Mouse (Mus musculus) limb, embryonic 15.5 days (tissue): ENCODE results near the gene Pdzrn3. TPM values are rescaled to one million over a fixed set of nuclear protein-coding genes. Genes with fewer than 3 reads are reported as not detected.

ENCODE experiments used
- ATAC-seq: fragments of 200-750 bp; cut with Nextera tagmentation; 2 replicates; pipeline ENCODE4 v1.8.0; 2017; ENCODE audit warnings: low read depth, moderate TSS enrichment; ENCODE audit not compliant: insufficient number of reproducible peaks, low FRiP score, low TSS enrichment
- H3K27ac ChIP-seq: fragments of 300-500 bp; sonication (generic); 2 replicates; pipeline ENCODE4 v1.5.1; 2015; ENCODE audit warnings: moderate library complexity, mild to moderate bottlenecking, inconsistent platforms
- H3K27me3 ChIP-seq: fragments of 300-500 bp; sonication (generic); 2 replicates; pipeline ENCODE4 v1.6.1; 2015; ENCODE audit warnings: inconsistent platforms
- H3K36me3 ChIP-seq: fragments of 300-500 bp; sonication (generic); 2 replicates; pipeline ENCODE4 v1.6.1; 2015; ENCODE audit warnings: inconsistent platforms
- H3K4me1 ChIP-seq: fragments of 300-500 bp; sonication (generic); 2 replicates; pipeline ENCODE4 v1.6.1; 2015; ENCODE audit warnings: inconsistent platforms
- H3K4me2 ChIP-seq: fragments of 300-500 bp; sonication (generic); 2 replicates; pipeline ENCODE4 v1.6.1; 2015; ENCODE audit warnings: mild to moderate bottlenecking, inconsistent platforms
- H3K4me3 ChIP-seq: fragments of 300-500 bp; sonication (generic); 2 replicates; pipeline ENCODE4 v1.5.1; 2015; ENCODE audit warnings: mild to moderate bottlenecking, inconsistent platforms
- H3K9ac ChIP-seq: fragments of 300-500 bp; sonication (generic); 2 replicates; pipeline ENCODE4 v1.6.1; 2015; ENCODE audit warnings: inconsistent platforms
- H3K9me3 ChIP-seq: fragments of 300-500 bp; sonication (generic); 2 replicates; pipeline ENCODE4 v1.6.1; 2016; ENCODE audit warnings: inconsistent platforms
- WGBS: fragments of 180-500 bp; shearing (Covaris S2); methylation state at CpG from one replicate; pipeline ENCODE4 v1.1.7; 2015; 5-methylcytosine and 5-hydroxymethylcytosine counted together
- polyA plus RNA-seq: library from polyadenylated mRNA; unstranded; fragments of >200 nt; fragmentation: Nextera tagmentation; extraction: Ambion mirVana; gene quantifications from 2 replicates; pipeline ENCODE4 v1.2.1, GENCODE M21; 2015

Pdzrn3 gene
- polyA plus RNA-seq, 1 experiment from 2014 or later: 11.7 TPM

DNA sequence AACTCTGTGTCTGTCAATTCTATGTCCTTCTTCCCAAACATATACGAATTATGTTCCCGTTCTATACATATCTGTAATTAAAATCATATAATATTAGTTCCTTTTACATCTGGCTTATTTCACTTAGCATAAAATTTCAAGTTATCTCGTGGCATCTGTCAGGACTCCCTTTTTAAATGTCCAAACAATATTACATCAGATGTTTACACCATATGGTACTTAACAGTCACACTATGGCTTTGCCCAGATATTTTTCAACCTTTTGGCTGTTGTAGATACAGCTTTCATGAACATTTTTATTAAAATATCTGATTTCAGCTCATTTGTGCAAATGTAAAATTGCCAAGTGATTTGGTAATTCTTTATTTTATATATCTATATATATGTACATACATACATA is 242.3 kb downstream of the Pdzrn3 start:
- Histone ChIP-seq H3K36me3 (no peaks in the 10 kb centered on the region), H3K4me2 (no peak overlapping the region), H3K27ac (no peak overlapping the region), H3K4me1 (no peaks in the 10 kb centered on the region), H3K9me3 (no peaks in the 10 kb centered on the region), H3K27me3 (no peaks in the 10 kb centered on the region), H3K9ac (no peak overlapping the region), H3K4me3 (no peak overlapping the region)
- 84% methylated on average over 3 of the region's 3 CpGs for WGBS
- ATAC-seq: no peak

DNA sequence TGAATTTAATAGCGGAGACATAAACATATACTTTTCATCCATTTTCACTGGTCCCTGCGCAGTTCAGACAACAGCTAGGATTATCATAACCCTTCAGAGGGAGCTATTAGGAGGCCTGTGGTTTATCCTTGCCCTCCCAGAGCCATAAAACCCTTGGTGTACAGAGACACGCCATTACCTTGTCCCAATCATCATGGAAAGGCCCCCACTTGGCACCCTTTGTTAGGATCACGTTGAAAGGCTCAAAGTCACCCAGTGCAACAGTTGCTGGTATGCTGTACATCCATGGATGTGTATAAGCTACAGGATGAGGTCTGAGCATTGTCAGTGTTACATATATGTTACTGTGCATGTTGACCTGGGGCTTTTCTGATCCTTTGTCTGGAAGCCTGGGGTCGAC is 252.3 kb downstream of the Pdzrn3 start:
- Histone ChIP-seq H3K9ac (no peak overlapping the region), H3K4me2 (no peak overlapping the region), H3K36me3 (no peaks in the 10 kb centered on the region), H3K4me1 (no peaks in the 10 kb centered on the region), H3K9me3 (no peaks in the 10 kb centered on the region), H3K27me3 (no peaks in the 10 kb centered on the region), H3K4me3 (no peak overlapping the region), H3K27ac (no peak overlapping the region)
- no peak for ATAC-seq
- 36% methylated on average over 5 of the region's 5 CpGs for WGBS

DNA sequence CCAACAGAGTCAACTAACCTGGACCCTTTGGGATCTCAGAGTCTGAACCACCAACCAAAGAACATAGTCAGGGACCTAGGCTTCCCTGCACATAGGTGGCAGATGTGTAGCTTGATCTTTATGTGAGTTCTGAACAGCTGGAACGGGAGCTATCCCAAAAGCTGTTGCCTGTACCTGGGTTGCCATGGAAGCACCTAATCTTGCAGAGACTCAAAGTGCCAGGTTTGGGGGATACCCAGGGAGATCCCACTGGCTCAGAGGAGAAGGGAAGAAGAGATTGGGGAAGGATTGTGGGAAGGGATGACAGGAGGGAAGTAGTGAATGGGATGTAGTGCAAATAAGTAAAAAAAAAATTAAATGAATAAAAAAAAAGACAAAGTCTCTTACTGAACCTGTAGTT is 268.7 kb downstream of the Pdzrn3 start:
- ATAC-seq: no peak
- Histone ChIP-seq H3K36me3 (no peaks in the 10 kb centered on the region), H3K4me3 (no peak overlapping the region), H3K4me2 (no peak overlapping the region), H3K4me1 (no peaks in the 10 kb centered on the region), H3K27me3 (no peaks in the 10 kb centered on the region), H3K9me3 (no peaks in the 10 kb centered on the region), H3K27ac (no peak overlapping the region), H3K9ac (no peak overlapping the region)
- 57% methylated on average over 1 of the region's 1 CpGs for WGBS

DNA sequence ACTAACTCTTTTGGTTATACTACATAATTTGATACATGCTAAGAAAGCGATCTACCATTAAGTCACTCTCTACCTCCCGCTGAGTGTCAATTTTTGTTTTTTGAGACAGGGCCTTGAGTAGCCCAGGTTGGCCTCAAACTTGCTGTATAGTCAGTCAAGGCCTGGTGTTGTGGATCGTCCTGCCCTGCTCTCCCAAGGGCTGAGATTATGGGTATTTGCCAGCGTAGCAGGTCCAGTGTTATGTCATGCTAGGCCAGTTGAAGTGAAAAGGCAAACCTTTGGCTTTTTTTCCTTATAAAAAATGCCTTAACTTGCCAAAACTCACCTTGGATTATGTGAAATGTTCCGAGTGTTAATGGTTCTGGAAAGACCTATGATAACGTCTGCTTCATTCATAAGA is 274.2 kb downstream of the Pdzrn3 start:
- WGBS: 80% methylated on average over 6 of the region's 6 CpGs

DNA sequence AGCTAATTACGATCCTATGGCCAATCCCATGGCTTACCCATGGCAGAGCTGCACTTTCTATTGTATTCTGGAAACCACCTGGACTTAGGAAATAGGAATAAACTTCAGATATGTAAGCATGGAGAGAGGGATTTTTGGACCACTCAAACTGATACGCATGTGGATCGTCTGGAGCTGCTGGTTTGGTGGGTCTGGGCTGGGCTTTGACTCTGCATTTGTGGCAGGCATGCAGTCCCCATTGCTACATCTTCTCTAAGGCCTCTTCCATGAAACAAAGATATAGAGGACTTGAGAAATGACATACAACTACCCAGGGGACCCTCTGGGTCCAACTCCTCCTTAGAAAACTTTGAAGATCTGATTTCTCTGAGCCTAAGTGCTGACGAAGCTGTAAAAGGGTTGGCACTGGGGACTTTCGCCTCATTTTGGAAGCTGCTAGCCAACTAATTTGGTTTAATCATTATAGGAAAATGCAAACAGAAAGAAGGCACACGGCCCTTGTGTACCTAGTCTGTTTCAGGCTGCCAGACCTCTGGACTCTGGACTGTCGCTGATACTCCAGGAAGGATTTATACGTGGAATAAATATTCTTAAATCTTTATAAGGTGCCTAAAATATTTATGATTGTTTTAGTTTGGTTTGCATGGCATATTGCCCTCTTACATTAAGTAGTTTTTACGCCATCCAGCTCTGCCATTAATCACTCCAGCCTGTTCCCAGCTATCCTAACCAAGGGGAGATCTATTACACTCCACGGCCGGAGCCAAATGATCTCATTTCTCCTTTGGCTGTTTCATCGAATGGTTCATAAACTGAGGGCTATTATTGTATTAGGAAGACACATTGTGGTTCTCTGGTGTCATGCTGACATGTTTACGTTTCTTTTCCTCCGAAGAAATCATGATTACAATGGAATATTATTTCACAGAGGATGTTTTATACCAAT is 275.7 kb downstream of the Pdzrn3 start:
- 41% methylated on average over 14 of the region's 14 CpGs for WGBS
- Histone ChIP-seq H3K27ac (no peak overlapping the region), H3K4me2 (no peak overlapping the region), H3K27me3 (no peaks in the 10 kb centered on the region), H3K9ac (no peak overlapping the region), H3K36me3 (no peaks in the 10 kb centered on the region), H3K4me3 (no peak overlapping the region), H3K4me1 (0 out of 2 replicates have a peak, but pooled peaks cover 4% of the 10 kb centered on the region), H3K9me3 (no peaks in the 10 kb centered on the region)
- peak; percentile 52; the same call in 1 of the 2 replicates for ATAC-seq

More for the DNA sequence above, 274.2 kb downstream of the Pdzrn3 start:
- 0 out of 2 replicates have a peak, but pooled peaks cover 4% of the 10 kb centered on the region for H3K4me1 ChIP-seq
- no peak overlapping the region for H3K9ac ChIP-seq
- H3K9me3 ChIP-seq: no peaks in the 10 kb centered on the region
- no peaks in the 10 kb centered on the region for H3K27me3 ChIP-seq
- H3K4me2 ChIP-seq: no peak overlapping the region
- H3K36me3 ChIP-seq: no peaks in the 10 kb centered on the region
- H3K27ac ChIP-seq: no peak overlapping the region
- ATAC-seq: no peak
- no peak overlapping the region for H3K4me3 ChIP-seq
